Mouse (Mus musculus) forebrain, embryonic 10.5 days (tissue): ENCODE measurements around the gene Hid1. TPM values are rescaled to one million over a fixed set of nuclear protein-coding genes. Genes with fewer than 3 reads are reported as not detected.

ENCODE experiments used
- polyA plus RNA-seq: library from polyadenylated mRNA; unstranded; fragments of >200 nt; fragmentation: Nextera tagmentation; extraction: Ambion mirVana; gene quantifications from 2 replicates; pipeline ENCODE4 v1.2.1, GENCODE M21; 2016

Hid1 gene
- polyA plus RNA-seq, 1 experiment from 2014 or later, result 18.2 TPM

Other genes with a start within 250 kb of the Hid1 start
- gene Cd300lf, start 233.8 kb downstream of the Hid1 start, polyA plus RNA-seq, result 0.09 and 0.10 TPM in 2 replicates
- gene Slc9a3r1, start 204.4 kb downstream of the Hid1 start, polyA plus RNA-seq, result 36.6 and 38.1 TPM in 2 replicates
- gene Tmem104, start 180.3 kb downstream of the Hid1 start, polyA plus RNA-seq, result 8.7 and 8.8 TPM in 2 replicates
- gene Nat9, start 179.9 kb downstream of the Hid1 start, polyA plus RNA-seq, result 16.9 and 20.6 TPM in 2 replicates
- gene Grin2c, start 100.5 kb downstream of the Hid1 start, polyA plus RNA-seq, result not detected in 2 replicates
- 16.3 and 17.5 TPM in 2 replicates for gene Fdxr, start 90.7 kb downstream of the Hid1 start, polyA plus RNA-seq
- 0.45 and 0.49 TPM in 2 replicates for gene Fads6, start 70.1 kb downstream of the Hid1 start, polyA plus RNA-seq
- gene Otop2, start 60.6 kb downstream of the Hid1 start, polyA plus RNA-seq, result 0.12 TPM in 1 of 2 replicates, not detected in the other
- gene Ush1g, start 45.7 kb downstream of the Hid1 start, polyA plus RNA-seq, result 0.05 TPM in 1 of 2 replicates, not detected in the other
- not detected in 2 replicates for gene Otop3, start 33.0 kb downstream of the Hid1 start, polyA plus RNA-seq
- gene Cdr2l, start 14.2 kb upstream of the Hid1 start, polyA plus RNA-seq, result 21.1 and 21.8 TPM in 2 replicates
- gene Mrpl58, start 36.0 kb upstream of the Hid1 start, polyA plus RNA-seq, result 275 and 277 TPM in 2 replicates
- gene Atp5h, start 52.2 kb upstream of the Hid1 start, polyA plus RNA-seq, result 877 and 886 TPM in 2 replicates
- 8.9 and 10.3 TPM in 2 replicates for gene Kctd2, start 52.4 kb upstream of the Hid1 start, polyA plus RNA-seq
- 0.15 and 0.19 TPM in 2 replicates for gene Trim80, start 72.8 kb upstream of the Hid1 start, polyA plus RNA-seq
- gene Slc16a5, start 94.7 kb upstream of the Hid1 start, polyA plus RNA-seq, result 0.19 and 0.20 TPM in 2 replicates
- gene Armc7, start 107.9 kb upstream of the Hid1 start, polyA plus RNA-seq, result 8.1 and 8.2 TPM in 2 replicates
- 93.2 and 94.5 TPM in 2 replicates for gene Nt5c, start 124.1 kb upstream of the Hid1 start, polyA plus RNA-seq
- 719 and 771 TPM in 2 replicates for gene Jpt1, start 146.6 kb upstream of the Hid1 start, polyA plus RNA-seq
- gene Sumo2, start 168.5 kb upstream of the Hid1 start, polyA plus RNA-seq, result 1,497 and 1,498 TPM in 2 replicates
- 281 and 299 TPM in 2 replicates for gene Nup85, start 196.7 kb upstream of the Hid1 start, polyA plus RNA-seq
- gene Mrps7, start 236.2 kb upstream of the Hid1 start, polyA plus RNA-seq, result 106 TPM in 2 replicates
- gene Gga3, start 236.3 kb upstream of the Hid1 start, polyA plus RNA-seq, result 29.6 and 35.0 TPM in 2 replicates
- gene Mif4gd, start 245.2 kb upstream of the Hid1 start, polyA plus RNA-seq, result 20.3 and 23.8 TPM in 2 replicates